ENCODE assay signal across 25 mouse cellular contexts in genomic region chr1:120403304-120403703, GRCm38 (mm10).
DNase-seq lines count a peak whose midpoint lies in the region; ATAC-seq and TF ChIP-seq lines count a peak whose summit lies in the region.
"Had no signal": no experiment of that assay in that cellular context is flagged by ENCODE, and none has a peak within 500 bp of the region (broad histone marks: within the 10 kb centered on the region; RNA-seq: fewer than 3 reads in every experiment).

No protein-coding gene starts in this region.

- TF ChIP-seq EP300 in liver, postnatal 0 days (IDR thresholded peaks at IDR 0.05; ENCODE audit: low read depth): no peak

- H3K27me3 ChIP-seq in liver, postnatal 0 days (ENCODE audit: insufficient read depth, low read length): no peaks in the 10 kb centered on the region
- no peaks in the 10 kb centered on the region for H3K27me3 ChIP-seq in liver, embryonic 12.5 days (replicated peaks)
- no peaks in the 10 kb centered on the region for H3K27me3 ChIP-seq in kidney, adult 2 months (replicated peaks; ENCODE audit: control insufficient read depth, insufficient read depth, low read length)
- H3K27me3 ChIP-seq: embryonic facial prominence, embryonic 12.5 days; embryonic facial prominence, embryonic 15.5 days; hindbrain, embryonic 12.5 days; hindbrain, embryonic 15.5 days; intestine, embryonic 15.5 days had no signal

- H3K36me3 ChIP-seq in liver, postnatal 0 days (replicated peaks; ENCODE audit: insufficient read depth, low read length): no peaks in the 10 kb centered on the region
- no peaks in the 10 kb centered on the region for H3K36me3 ChIP-seq in liver, embryonic 12.5 days
- no peaks in the 10 kb centered on the region for H3K36me3 ChIP-seq in kidney, adult 2 months (ENCODE audit: control insufficient read depth, insufficient read depth, low read length)
- H3K36me3 ChIP-seq: embryonic facial prominence, embryonic 12.5 days; embryonic facial prominence, embryonic 15.5 days; G1E; hindbrain, embryonic 12.5 days; hindbrain, embryonic 15.5 days; intestine, embryonic 15.5 days had no signal

- H3K27ac ChIP-seq in liver, postnatal 0 days (ENCODE audit: low read depth): no peak overlapping the region
- H3K27ac ChIP-seq in liver, embryonic 12.5 days: no peak overlapping the region
- H3K27ac ChIP-seq in bone marrow macrophage, adult 2 months (ENCODE audit: insufficient read depth, low read depth, low read length): no peak overlapping the region
- H3K27ac ChIP-seq in kidney, adult 2 months (ENCODE audit: insufficient read depth, low read depth, low read length): no peak overlapping the region
- H3K27ac ChIP-seq: embryonic facial prominence, embryonic 12.5 days; embryonic facial prominence, embryonic 15.5 days; gastrocnemius, adult 2 months; hindbrain, embryonic 12.5 days; hindbrain, embryonic 15.5 days; intestine, embryonic 15.5 days had no signal

- peak; percentile 25 for DNase-seq in CD4-positive, CD25-positive, alpha-beta regulatory T cell, adult 2 months (ENCODE audit: low read depth, low spot score)
- no peak for DNase-seq in liver, postnatal 0 days
- DNase-seq in kidney, adult 2 months: no peak
- DNase-seq: adrenal gland, adult 8-10 months; adrenal gland, postnatal 25 days; B cell, adult 2 months; cerebellum, adult 18-20 months; cerebellum, adult 9-10 months; cerebellum, postnatal 25 days; forebrain, postnatal 0 days; gastrocnemius, adult 2 months; gastrocnemius, postnatal 14 days; heart, adult 11 months had no signal

- 57% methylated on average over 10 of the region's 10 CpGs for WGBS in liver, postnatal 0 days (ENCODE audit: insufficient replicate concordance)
- 57% methylated on average over 10 of the region's 10 CpGs for WGBS in liver, embryonic 12.5 days (ENCODE audit: insufficient replicate concordance)
- 70% methylated on average over 10 of the region's 10 CpGs for WGBS in kidney, adult 2 months

- no peak for TF ChIP-seq POLR2A in bone marrow macrophage, adult 2 months (IDR thresholded peaks at IDR 0.05; ENCODE audit: borderline replicate concordance, low read depth, low read length)
- no peak for TF ChIP-seq POLR2A in kidney, adult 2 months (IDR thresholded peaks at IDR 0.05; ENCODE audit: low read depth, low read length)

- 0 out of 2 replicates have a peak, but pooled peaks have one; percentile 15 for TF ChIP-seq CTCF in liver, postnatal 0 days (IDR thresholded peaks at IDR 0.05; ENCODE audit: low read depth)
- TF ChIP-seq CTCF in bone marrow macrophage, adult 2 months (IDR thresholded peaks at IDR 0.05; ENCODE audit: low read depth, low read length): peak; percentile 26; the same call in 1 of the 2 replicates
- TF ChIP-seq CTCF in kidney, adult 2 months (conservative IDR thresholded peaks at IDR 0.05; ENCODE audit: insufficient read depth, insufficient read length, low read depth, low read length): no peak

- no peaks in the 10 kb centered on the region for H3K4me1 ChIP-seq in liver, postnatal 0 days (ENCODE audit: insufficient read depth)
- no peaks in the 10 kb centered on the region for H3K4me1 ChIP-seq in liver, embryonic 12.5 days
- no peaks in the 10 kb centered on the region for H3K4me1 ChIP-seq in bone marrow macrophage, adult 2 months (ENCODE audit: control insufficient read depth, insufficient read depth, low read length)
- no peaks in the 10 kb centered on the region for H3K4me1 ChIP-seq in kidney, adult 2 months (ENCODE audit: control insufficient read depth, insufficient read depth, low read length)
- H3K4me1 ChIP-seq: embryonic facial prominence, embryonic 12.5 days; embryonic facial prominence, embryonic 15.5 days; hindbrain, embryonic 12.5 days; hindbrain, embryonic 15.5 days; intestine, embryonic 15.5 days had no signal

- no peak overlapping the region for H3K9ac ChIP-seq in liver, postnatal 0 days (replicated peaks)
- no peak overlapping the region for H3K9ac ChIP-seq in liver, embryonic 12.5 days
- H3K9ac ChIP-seq: embryonic facial prominence, embryonic 12.5 days; embryonic facial prominence, embryonic 15.5 days; forebrain, postnatal 0 days; hindbrain, embryonic 12.5 days; hindbrain, embryonic 15.5 days; intestine, embryonic 15.5 days had no signal

- H3K4me2 ChIP-seq in liver, postnatal 0 days (ENCODE audit: low read depth, low read length): no peak overlapping the region
- H3K4me2 ChIP-seq in liver, embryonic 12.5 days: no peak overlapping the region
- H3K4me2 ChIP-seq: embryonic facial prominence, embryonic 12.5 days; embryonic facial prominence, embryonic 15.5 days; heart, embryonic 11.5 days; hindbrain, embryonic 12.5 days; hindbrain, embryonic 15.5 days; intestine, embryonic 15.5 days had no signal

- H3K4me3 ChIP-seq in liver, postnatal 0 days (ENCODE audit: low read depth, low read length): no peak overlapping the region
- no peak overlapping the region for H3K4me3 ChIP-seq in liver, embryonic 12.5 days
- no peak overlapping the region for H3K4me3 ChIP-seq in bone marrow macrophage, adult 2 months (ENCODE audit: insufficient read depth, low read length)
- no peak overlapping the region for H3K4me3 ChIP-seq in kidney, adult 2 months (ENCODE audit: insufficient read depth, low read depth, low read length)
- H3K4me3 ChIP-seq: embryonic facial prominence, embryonic 12.5 days; embryonic facial prominence, embryonic 15.5 days; gastrocnemius, adult 2 months; hindbrain, embryonic 12.5 days; hindbrain, embryonic 15.5 days; intestine, embryonic 15.5 days had no signal

- H3K9me3 ChIP-seq in liver, postnatal 0 days (ENCODE audit: low read length): no peaks in the 10 kb centered on the region
- H3K9me3 ChIP-seq in liver, embryonic 12.5 days (replicated peaks): no peaks in the 10 kb centered on the region
- H3K9me3 ChIP-seq: embryonic facial prominence, embryonic 12.5 days; embryonic facial prominence, embryonic 15.5 days; hindbrain, embryonic 12.5 days; hindbrain, embryonic 15.5 days; intestine, embryonic 15.5 days had no signal

- no peak for ATAC-seq in CD4-positive, CD25-positive, alpha-beta regulatory T cell, adult 4 months
- no peak for ATAC-seq in liver, postnatal 0 days
- ATAC-seq in liver, embryonic 12.5 days: no peak
- ATAC-seq: forebrain, embryonic 14.5 days; forebrain, postnatal 0 days; intestine, embryonic 15.5 days; Patski had no signal
